Mouse (Mus musculus) 416B (cell line): ENCODE measurements at regions not wholly inside any gene's neighbourhood (a gene's known extent, or its start where the extent isn't known, plus 50 kb on each side); places are given as distances from the start of the nearest gene placed in this dataset.
A peak's percentile ranks its signal among the peaks of the same experiment; 100 is the strongest.

Experiments used
- DNase-seq: peaks from one replicate; pipeline ENCODE4 v3.0.0; 2011; ENCODE audit warnings: low read depth

DNA sequence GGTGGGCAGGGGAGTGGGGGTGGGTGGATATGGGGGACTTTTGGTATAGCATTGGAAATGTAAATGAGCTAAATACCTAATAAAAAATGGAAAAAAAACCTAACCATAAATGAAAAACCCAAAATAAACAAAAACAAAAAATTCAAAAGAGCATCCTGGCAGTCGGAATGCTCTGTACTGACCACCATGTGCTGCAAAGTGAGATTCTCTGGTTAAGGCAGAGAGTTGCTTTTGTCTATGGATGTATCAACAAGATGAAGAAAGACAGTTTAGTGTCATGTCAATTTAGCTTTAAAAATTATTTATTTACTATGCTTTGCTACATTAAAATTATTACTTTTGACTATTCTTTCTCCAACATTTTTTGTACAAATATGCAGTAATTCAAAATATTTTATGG is 88.5 kb downstream of the E330014E10Rik start:
- no peak for DNase-seq

DNA sequence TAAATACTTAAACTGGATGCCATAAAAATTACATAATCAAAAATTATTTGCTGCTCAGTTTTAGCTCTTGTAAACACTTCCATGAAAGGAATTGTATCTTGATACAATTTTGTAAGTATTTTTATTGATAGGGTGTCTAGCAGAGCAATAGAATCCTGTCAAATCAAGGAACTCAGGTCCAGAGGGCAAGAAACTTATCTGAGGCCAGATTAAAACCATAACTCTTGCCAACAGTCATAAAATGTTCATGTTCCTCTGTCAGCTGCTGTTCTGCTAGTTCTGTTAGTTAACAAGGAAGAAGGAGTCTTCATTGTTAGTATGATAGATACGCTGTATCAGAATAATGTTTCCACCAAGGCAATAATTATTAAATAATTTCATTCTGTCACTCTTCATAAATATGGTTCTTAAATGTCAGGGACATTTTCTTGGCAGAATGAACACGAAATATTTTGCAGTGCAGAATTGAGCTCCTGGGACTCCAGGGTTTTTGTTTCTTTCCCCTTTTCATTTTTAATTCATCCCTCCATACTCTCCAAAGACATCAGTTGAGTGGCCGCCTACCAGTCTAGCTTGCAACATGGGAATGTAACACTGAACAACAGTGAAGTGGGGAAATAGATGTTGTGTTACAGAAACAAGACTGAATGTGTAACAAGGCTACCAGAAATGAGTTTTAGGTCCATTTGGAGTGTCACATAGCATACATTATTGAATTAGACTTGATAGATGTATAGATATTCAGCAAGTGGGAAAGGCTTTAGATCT is 89.1 kb downstream of the E330014E10Rik start:
- no peak for DNase-seq

DNA sequence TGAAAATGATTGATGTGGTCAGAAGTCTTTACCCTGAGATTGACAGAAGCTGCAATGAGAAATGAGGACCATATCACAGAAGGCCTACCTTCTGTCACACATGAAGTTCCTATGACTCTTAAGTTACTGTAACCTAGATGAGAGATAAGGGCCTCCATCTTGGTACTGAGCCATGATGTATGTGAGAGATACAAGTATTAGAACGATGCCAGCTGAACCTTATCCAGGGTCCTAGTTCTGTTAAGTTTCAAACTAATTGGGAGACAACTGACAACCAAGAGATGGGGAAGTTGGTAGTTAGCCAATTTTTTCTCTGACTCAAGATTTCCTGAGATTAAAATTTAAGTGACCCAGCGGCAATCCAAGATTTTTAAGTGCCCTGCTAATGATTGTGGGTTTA is 89.7 kb downstream of the E330014E10Rik start:
- no peak for DNase-seq

- no peak for DNase-seq
Measured at GRCm38 (mm10) chr5:95866848-95867495, 89.8 kb upstream of the Cxcl13 start.

GRCm38 (mm10) chr5:95870336-95870845 is 86.4 kb upstream of the Cxcl13 start:
- DNase-seq = no peak

DNA sequence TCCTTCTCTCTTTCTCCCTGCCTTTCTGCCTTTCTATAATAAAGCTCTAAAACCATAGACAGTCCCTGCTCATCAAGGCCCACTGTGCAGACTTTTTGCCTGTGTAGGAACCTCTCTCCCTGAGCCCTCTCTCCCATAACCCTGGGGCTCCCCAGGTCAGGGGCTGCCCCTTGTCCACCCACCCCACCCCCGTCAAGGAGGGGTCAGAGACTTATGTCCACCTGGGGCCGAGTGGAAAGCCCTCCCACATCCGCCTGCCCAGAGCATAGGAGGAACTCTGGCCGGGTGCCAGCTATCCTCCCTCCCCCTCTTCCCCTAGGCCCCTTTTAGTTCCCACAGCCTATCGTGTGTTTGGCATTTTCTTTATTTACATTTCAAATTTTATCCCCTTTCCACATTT is 81.8 kb upstream of the Cxcl13 start:
- no peak for DNase-seq

- peak; percentile 50 for DNase-seq
Measured at GRCm38 (mm10) chr5:95880914-95881313, 75.8 kb upstream of the Cxcl13 start.
